Mouse (Mus musculus) heart, embryonic 16.5 days (tissue): ENCODE measurements around the gene Olfr228. TPM values are rescaled to one million over a fixed set of nuclear protein-coding genes. Genes with fewer than 3 reads are reported as not detected.

Experiments
- polyA plus RNA-seq: library from polyadenylated mRNA; unstranded; fragments of >200 nt; fragmentation: Nextera tagmentation; extraction: Ambion mirVana; gene quantifications from 2 replicates; pipeline ENCODE4 v1.2.1, GENCODE M21; 2015

Gene Olfr228
- polyA plus RNA-seq, 1 experiment from 2014 or later, result not detected

Other genes starting within 250 kb of the Olfr228 start
- gene Olfr1048, start 247.1 kb downstream of the Olfr228 start, polyA plus RNA-seq, result not detected in 2 replicates
- gene Olfr1049, start 229.1 kb downstream of the Olfr228 start, polyA plus RNA-seq, result not detected in 2 replicates
- not detected in 2 replicates for gene Olfr1051, start 208.3 kb downstream of the Olfr228 start, polyA plus RNA-seq
- gene Olfr1052, start 194.9 kb downstream of the Olfr228 start, polyA plus RNA-seq, result not detected in 2 replicates
- not detected in 2 replicates for gene Olfr1053, start 172.1 kb downstream of the Olfr228 start, polyA plus RNA-seq
- gene Olfr1054, start 152.0 kb downstream of the Olfr228 start, polyA plus RNA-seq, result not detected in 2 replicates
- gene Olfr1055, start 137.1 kb downstream of the Olfr228 start, polyA plus RNA-seq, result not detected in 2 replicates
- not detected in 2 replicates for gene Olfr1056, start 124.9 kb downstream of the Olfr228 start, polyA plus RNA-seq
- gene Olfr1057, start 109.0 kb downstream of the Olfr228 start, polyA plus RNA-seq, result not detected in 2 replicates
- not detected in 2 replicates for gene Olfr1058, start 98.8 kb downstream of the Olfr228 start, polyA plus RNA-seq
- not detected in 2 replicates for gene Olfr1061, start 73.3 kb downstream of the Olfr228 start, polyA plus RNA-seq
- not detected in 2 replicates for gene Olfr1062, start 60.6 kb downstream of the Olfr228 start, polyA plus RNA-seq
- gene Olfr1065, start 36.8 kb downstream of the Olfr228 start, polyA plus RNA-seq, result not detected in 2 replicates
- not detected in 2 replicates for gene Olfr1066, start 31.1 kb downstream of the Olfr228 start, polyA plus RNA-seq
- gene Olfr1076, start 21.1 kb upstream of the Olfr228 start, polyA plus RNA-seq, result not detected in 2 replicates
- gene Olfr1079, start 55.1 kb upstream of the Olfr228 start, polyA plus RNA-seq, result not detected in 2 replicates
- not detected in 2 replicates for gene Olfr1080, start 70.8 kb upstream of the Olfr228 start, polyA plus RNA-seq
- not detected in 2 replicates for gene Olfr1082, start 111.6 kb upstream of the Olfr228 start, polyA plus RNA-seq
- not detected in 2 replicates for gene Olfr1084, start 152.3 kb upstream of the Olfr228 start, polyA plus RNA-seq
- gene Olfr1085, start 174.6 kb upstream of the Olfr228 start, polyA plus RNA-seq, result not detected in 2 replicates
- gene Olfr1086, start 192.7 kb upstream of the Olfr228 start, polyA plus RNA-seq, result not detected in 2 replicates
- gene Olfr1087, start 211.0 kb upstream of the Olfr228 start, polyA plus RNA-seq, result not detected in 2 replicates
- gene Olfr1089, start 246.3 kb upstream of the Olfr228 start, polyA plus RNA-seq, result not detected in 2 replicates